Mouse (Mus musculus): ENCODE results near the gene Acap1. TPM values are rescaled to one million over a fixed set of nuclear protein-coding genes. Genes with fewer than 3 reads are reported as not detected.
"Not testable (repeated sequence)": the region's sequence is repeated elsewhere in the genome, so short reads cannot be mapped to it uniquely, and the experiment has no call there.

Gene Acap1
- total RNA-seq, 1 experiment, result 9.6 TPM

- H3K9ac ChIP-seq (ENCODE audit: insufficient read depth, low read depth, low read length, poor library complexity, severe bottlenecking), result no peak overlapping the region
- no peaks in the 10 kb centered on the region for H3K36me3 ChIP-seq (ENCODE audit: control insufficient read depth, insufficient read depth, low read length, poor library complexity, severe bottlenecking)
- H3K4me1 ChIP-seq (ENCODE audit: control insufficient read depth in 2 of 2, insufficient read depth in 2 of 2, low read length in 2 of 2, poor library complexity in 1 of 2), result peaks cover 2 to 5% of the 10 kb centered on the region in 2 experiments; a peak in 2 of 4 replicates
- DNase-seq (ENCODE audit: low read depth, low spot score), result no peak
- TF ChIP-seq ZNF384 (IDR thresholded peaks at IDR 0.05; ENCODE audit: low read depth, low read length) (no peak), MAFK (IDR thresholded peaks at IDR 0.05; ENCODE audit: insufficient read depth, low read depth, low read length) (no peak), ZC3H11A (IDR thresholded peaks at IDR 0.05; ENCODE audit: borderline replicate concordance, low read depth, low read length) (no peak), CHD2 (IDR thresholded peaks at IDR 0.05; ENCODE audit: low read depth, low read length) (no peak), HCFC1 (IDR thresholded peaks at IDR 0.05; ENCODE audit: borderline replicate concordance, insufficient read depth, low read length) (no peak)
- in situ Hi-C loops (cut with MboI; ENCODE audit: low sequenced_read_pairs in 2 of 2, unreplicated experiment in 2 of 2), result no loop called here
- no peaks in the 10 kb centered on the region for H3K9me3 ChIP-seq (ENCODE audit: control insufficient read depth, insufficient read depth, low read depth, low read length)
- H3K27ac ChIP-seq (ENCODE audit: insufficient read depth, low read depth, low read length, poor library complexity, severe bottlenecking), result no peak overlapping the region
- H3K4me3 ChIP-seq (ENCODE audit: insufficient read depth in 1 of 2, low read depth in 1 of 2, low read length in 2 of 2, poor library complexity in 1 of 2, severe bottlenecking in 1 of 2), result no peak overlapping the region
Measured at GRCm38 (mm10) chr11:69864138-69864860, 31.0 kb downstream of the Acap1 start.

DNA sequence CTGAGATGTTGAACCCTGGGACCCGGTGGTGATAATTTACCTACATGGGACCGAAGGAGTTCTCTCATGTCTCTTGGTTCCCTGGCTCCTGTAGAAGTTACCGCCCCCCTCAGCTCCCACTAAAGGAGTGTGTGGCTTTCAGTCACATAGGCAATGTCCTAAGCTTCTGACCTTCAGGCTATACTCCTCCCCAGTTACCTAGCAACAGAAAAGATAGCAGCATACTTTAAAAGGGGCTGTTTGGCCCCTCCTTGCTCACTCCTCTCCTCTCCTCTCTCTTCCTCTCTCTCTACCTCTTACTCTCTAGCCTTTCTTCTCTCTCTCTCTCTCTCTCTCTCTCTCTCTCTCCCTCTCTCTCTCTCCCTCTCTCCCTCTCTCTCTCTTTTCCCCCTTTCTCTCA, 31.6 kb downstream of the Acap1 start:
- H3K9me3 ChIP-seq (ENCODE audit: control insufficient read depth, insufficient read depth, low read depth, low read length); in situ Hi-C loops (cut with MboI; ENCODE audit: low sequenced_read_pairs in 2 of 2, unreplicated experiment in 2 of 2); H3K4me3 ChIP-seq (ENCODE audit: insufficient read depth in 1 of 2, low read depth in 1 of 2, low read length in 2 of 2, poor library complexity in 1 of 2, severe bottlenecking in 1 of 2); H3K4me1 ChIP-seq (ENCODE audit: control insufficient read depth in 2 of 2, insufficient read depth in 2 of 2, low read length in 2 of 2, poor library complexity in 1 of 2); H3K9ac ChIP-seq (ENCODE audit: insufficient read depth, low read depth, low read length, poor library complexity, severe bottlenecking); DNase-seq (ENCODE audit: low read depth, low spot score); H3K27ac ChIP-seq (ENCODE audit: insufficient read depth, low read depth, low read length, poor library complexity, severe bottlenecking); H3K36me3 ChIP-seq (ENCODE audit: control insufficient read depth, insufficient read depth, low read length, poor library complexity, severe bottlenecking): not testable (repeated sequence)

DNA sequence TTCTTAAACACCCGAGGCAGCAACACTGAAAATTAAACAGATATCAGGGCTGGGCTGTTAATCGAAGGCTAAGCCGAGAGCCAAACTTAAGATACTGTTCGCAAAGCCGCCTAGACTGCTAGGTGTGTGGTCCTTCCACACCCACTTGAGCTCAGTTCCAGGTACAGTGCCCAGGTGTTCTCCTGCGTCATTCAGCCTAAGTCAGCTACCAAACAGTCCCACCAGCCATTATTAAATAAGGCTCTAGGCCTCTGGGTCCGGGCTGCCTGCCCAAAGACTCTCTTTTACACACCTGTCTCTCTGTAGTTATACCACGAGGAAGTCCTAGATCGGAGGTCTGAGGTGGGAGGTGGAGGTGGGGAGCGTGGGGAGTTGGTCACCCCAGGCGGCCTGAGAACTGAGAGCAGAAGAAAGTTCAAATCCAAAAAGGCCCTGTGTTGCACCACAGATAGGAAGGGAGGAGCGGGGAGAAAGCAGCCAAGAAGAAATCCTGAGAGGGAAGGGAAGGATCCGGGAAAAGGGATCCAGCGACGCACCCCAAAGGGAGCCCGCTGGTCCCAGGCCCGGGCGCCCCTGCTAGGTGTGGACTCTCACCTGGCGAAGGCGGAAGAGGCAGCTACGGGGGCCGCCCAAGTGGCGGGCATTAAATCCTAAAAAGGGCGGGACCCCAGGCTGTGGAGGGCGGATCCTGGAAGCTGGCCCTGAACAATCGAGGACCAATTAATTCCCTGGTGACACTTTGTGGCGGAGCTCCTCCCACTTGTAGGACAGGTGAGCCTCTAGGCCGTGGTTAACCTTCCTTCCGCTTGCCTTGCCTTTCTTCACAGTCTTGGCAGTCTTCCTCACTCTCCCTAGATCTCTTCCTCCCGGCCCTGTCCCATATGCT, 37.0 kb downstream of the Acap1 start, which contains the start of gene Tnk1:
Gene Tnk1 (minus strand): TSS at position 618 of the 886 bp plus-strand sequence.
- Histone ChIP-seq H3K27ac (ENCODE audit: insufficient read depth, low read depth, low read length, poor library complexity, severe bottlenecking) (no peak within 1 kb of the TSS), H3K36me3 (ENCODE audit: control insufficient read depth, insufficient read depth, low read length, poor library complexity, severe bottlenecking) (peaks cover 4% of the 10 kb centered on the region; the same call in 1 of the 2 replicates), H3K9ac (ENCODE audit: insufficient read depth, low read depth, low read length, poor library complexity, severe bottlenecking) (peak within 1 kb of the TSS; percentile 67), H3K4me1 (ENCODE audit: control insufficient read depth in 2 of 2, insufficient read depth in 2 of 2, low read length in 2 of 2, poor library complexity in 1 of 2) (peaks cover 4 to 14% of the 10 kb centered on the region in 2 experiments; a peak in 2 of 4 replicates), H3K4me3 (ENCODE audit: insufficient read depth in 1 of 2, low read depth in 1 of 2, low read length in 2 of 2, poor library complexity in 1 of 2, severe bottlenecking in 1 of 2) (peak within 1 kb of the TSS; percentile 53 to 65), H3K9me3 (ENCODE audit: control insufficient read depth, insufficient read depth, low read depth, low read length) (no peaks in the 10 kb centered on the region)
- DNase-seq (ENCODE audit: low read depth, low spot score), result no peak
- in situ Hi-C loops (cut with MboI; ENCODE audit: low sequenced_read_pairs in 2 of 2, unreplicated experiment in 2 of 2), result no loop called here
- TF ChIP-seq ZNF384 (IDR thresholded peaks at IDR 0.05; ENCODE audit: low read depth, low read length) (no peak), MAFK (IDR thresholded peaks at IDR 0.05; ENCODE audit: insufficient read depth, low read depth, low read length) (no peak), ZC3H11A (IDR thresholded peaks at IDR 0.05; ENCODE audit: borderline replicate concordance, low read depth, low read length) (no peak), HCFC1 (IDR thresholded peaks at IDR 0.05; ENCODE audit: borderline replicate concordance, insufficient read depth, low read length) (no peak), CHD2 (IDR thresholded peaks at IDR 0.05; ENCODE audit: low read depth, low read length) (no peak)

DNA sequence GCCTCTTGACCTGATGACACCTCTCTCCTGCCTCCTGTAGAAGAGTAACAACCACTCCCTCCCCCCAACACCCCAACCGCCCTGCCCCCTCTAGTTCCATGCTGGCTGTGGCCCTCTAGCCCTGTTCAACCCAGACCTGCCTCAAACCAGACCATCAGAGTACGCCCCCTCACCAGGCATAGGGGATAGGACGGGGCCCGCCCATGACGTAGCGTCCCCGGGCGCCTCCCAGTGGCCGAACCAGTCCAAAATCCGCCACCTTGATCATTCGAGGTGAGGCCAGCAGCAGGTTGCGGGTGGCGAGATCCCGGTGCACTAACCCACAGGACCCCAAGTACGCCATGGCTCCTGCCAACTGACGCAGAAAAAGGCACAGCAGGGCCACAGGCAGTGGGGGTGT, 40.0 kb downstream of the Acap1 start:
- no peak overlapping the region for H3K9ac ChIP-seq (ENCODE audit: insufficient read depth, low read depth, low read length, poor library complexity, severe bottlenecking)
- no peak overlapping the region for H3K27ac ChIP-seq (ENCODE audit: insufficient read depth, low read depth, low read length, poor library complexity, severe bottlenecking)
- H3K4me1 ChIP-seq (ENCODE audit: control insufficient read depth in 2 of 2, insufficient read depth in 2 of 2, low read length in 2 of 2, poor library complexity in 1 of 2), result peaks cover 4 to 14% of the 10 kb centered on the region in 2 experiments; a peak in 2 of 4 replicates
- H3K36me3 ChIP-seq (ENCODE audit: control insufficient read depth, insufficient read depth, low read length, poor library complexity, severe bottlenecking), result peaks cover 15% of the 10 kb centered on the region; the same call in 1 of the 2 replicates
- no peak for TF ChIP-seq HCFC1 (IDR thresholded peaks at IDR 0.05; ENCODE audit: borderline replicate concordance, insufficient read depth, low read length)
- no peak for TF ChIP-seq ZC3H11A (IDR thresholded peaks at IDR 0.05; ENCODE audit: borderline replicate concordance, low read depth, low read length)
- TF ChIP-seq CHD2 (IDR thresholded peaks at IDR 0.05; ENCODE audit: low read depth, low read length), result no peak
- no peak for TF ChIP-seq MAFK (IDR thresholded peaks at IDR 0.05; ENCODE audit: insufficient read depth, low read depth, low read length)
- no peak for TF ChIP-seq ZNF384 (IDR thresholded peaks at IDR 0.05; ENCODE audit: low read depth, low read length)
- no peaks in the 10 kb centered on the region for H3K9me3 ChIP-seq (ENCODE audit: control insufficient read depth, insufficient read depth, low read depth, low read length)
- in situ Hi-C loops (cut with MboI; ENCODE audit: low sequenced_read_pairs in 2 of 2, unreplicated experiment in 2 of 2), result no loop called here
- DNase-seq (ENCODE audit: low read depth, low spot score), result no peak
- peak overlapping the region; percentile 52 to 58 for H3K4me3 ChIP-seq (ENCODE audit: insufficient read depth in 1 of 2, low read depth in 1 of 2, low read length in 2 of 2, poor library complexity in 1 of 2, severe bottlenecking in 1 of 2)

Data from ES-E14 (cell line).